Mouse (Mus musculus) intestine, embryonic 14.5 days (tissue): ENCODE measurements around the gene Defb47. TPM values are rescaled to one million over a fixed set of nuclear protein-coding genes. Genes with fewer than 3 reads are reported as not detected.

Experiments
- ATAC-seq: fragments of 200-750 bp; cut with Nextera tagmentation; replicated peaks from 2 replicates; pipeline ENCODE4 v1.8.0; 2017; ENCODE audit warnings: low read depth, moderate number of reproducible peaks, moderate TSS enrichment, moderate library complexity; ENCODE audit not compliant: low FRiP score, low TSS enrichment
- DNase-seq: peaks from one replicate; pipeline ENCODE4 v3.0.0-alpha.2; 2018; ENCODE audit warnings: low spot score
- H3K27ac ChIP-seq: fragments of 300-500 bp; sonication (generic); 2 replicates; pipeline ENCODE4 v1.5.1; 2014; ENCODE audit warnings: low read depth, mild to moderate bottlenecking, control low read depth
- H3K27me3 ChIP-seq: fragments of 300-500 bp; sonication (generic); replicated peaks from 2 replicates; pipeline ENCODE4 v1.6.1; 2014; ENCODE audit warnings: low read length, control low read depth; ENCODE audit not compliant: control insufficient read depth, insufficient read depth
- H3K36me3 ChIP-seq: fragments of 300-500 bp; sonication (generic); 2 replicates; pipeline ENCODE4 v1.6.1; 2014; ENCODE audit warnings: low read length, control low read depth; ENCODE audit not compliant: control insufficient read depth, insufficient read depth
- H3K4me1 ChIP-seq: fragments of 300-500 bp; sonication (generic); replicated peaks from 2 replicates; pipeline ENCODE4 v1.6.1; 2014; ENCODE audit warnings: low read length, control low read depth, mixed read lengths; ENCODE audit not compliant: control insufficient read depth, insufficient read depth
- H3K4me2 ChIP-seq: fragments of 300-500 bp; sonication (generic); 2 replicates; pipeline ENCODE4 v1.6.1; 2014; ENCODE audit warnings: low read length
- H3K4me3 ChIP-seq: fragments of 300-500 bp; sonication (generic); 2 replicates; pipeline ENCODE4 v1.5.1; 2014; ENCODE audit warnings: low read depth, low read length, control low read depth, mixed read lengths
- H3K9ac ChIP-seq: fragments of 300-500 bp; sonication (generic); 2 replicates; pipeline ENCODE4 v1.6.1; 2014; ENCODE audit warnings: mild to moderate bottlenecking, low read length
- H3K9me3 ChIP-seq: fragments of 300-500 bp; sonication (generic); 2 replicates; pipeline ENCODE4 v1.6.1; 2016; ENCODE audit warnings: low read length, control low read depth; ENCODE audit not compliant: control insufficient read depth
- WGBS: fragments of 180-500 bp; shearing (Covaris S2); extraction: QIAGEN DNeasy Blood & Tissue Kit; methylation state at CpG from one replicate; pipeline ENCODE4 v1.1.7; 2014; 5-methylcytosine and 5-hydroxymethylcytosine counted together
- polyA plus RNA-seq: library from polyadenylated mRNA; unstranded; fragments of >200 nt; fragmentation: Nextera tagmentation; extraction: Ambion mirVana; gene quantifications from 2 replicates; pipeline ENCODE4 v1.2.1, GENCODE M21; 2014

Gene Defb47
- polyA plus RNA-seq, 1 experiment from 2014 or later = not detected

DNA sequence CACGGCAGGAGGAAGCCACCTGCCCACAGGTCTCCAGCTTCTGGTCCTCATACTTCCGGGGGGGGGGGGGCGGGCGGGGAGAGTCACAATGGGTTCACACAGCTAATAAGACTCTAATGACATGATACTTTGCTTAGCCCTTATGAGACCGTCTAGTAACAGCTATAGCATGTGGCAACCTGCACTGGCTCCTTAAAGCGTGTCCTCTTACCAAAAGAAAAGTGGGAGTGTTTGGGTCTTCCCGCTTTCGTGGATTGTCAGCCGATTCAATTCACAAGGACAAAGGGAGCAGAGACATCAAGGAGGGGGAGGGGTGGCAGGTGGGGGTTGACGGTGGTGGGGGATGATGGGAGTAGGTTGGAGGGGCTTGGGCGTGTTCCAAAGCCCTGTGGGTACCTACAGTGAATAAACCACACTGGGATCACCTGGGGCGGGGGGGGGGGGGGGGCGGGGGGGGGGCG lies 52.1 kb downstream of the Defb47 start, which contains the start of gene Defb30:
Gene Defb30 (minus strand): TSS at position 51 of the 461 bp plus-strand sequence.
- no peaks in the 10 kb centered on the region for H3K9me3 ChIP-seq
- H3K27me3 ChIP-seq = no peaks in the 10 kb centered on the region
- no peak within 1 kb of the TSS for H3K4me2 ChIP-seq
- H3K4me1 ChIP-seq = no peaks in the 10 kb centered on the region
- no peaks in the 10 kb centered on the region for H3K36me3 ChIP-seq
- no peak within 1 kb of the TSS for H3K27ac ChIP-seq
- H3K9ac ChIP-seq = no peak within 1 kb of the TSS
- H3K4me3 ChIP-seq = no peak within 1 kb of the TSS
- DNase-seq (no peak), ATAC-seq (no peak)
- 77% methylated on average over 12 of the region's 14 CpGs for WGBS

Other genes starting within 250 kb of the Defb47 start
- gene Ints6, start 236.9 kb upstream of the Defb47 start, polyA plus RNA-seq = 31.8 and 34.4 TPM in 2 replicates
- 7.4 and 7.6 TPM in 2 replicates for gene Wdfy2, start 160.4 kb upstream of the Defb47 start, polyA plus RNA-seq
- gene Defb48, start 13.6 kb upstream of the Defb47 start, polyA plus RNA-seq = not detected in 2 replicates
- gene Defb43, start 13.7 kb downstream of the Defb47 start, polyA plus RNA-seq = not detected in 2 replicates
- 0.37 and 0.89 TPM in 2 replicates for gene Defb42, start 48.9 kb downstream of the Defb47 start, polyA plus RNA-seq
- gene Defb30, start 51.9 kb downstream of the Defb47 start, polyA plus RNA-seq = not detected in 2 replicates